Mouse (Mus musculus) liver, postnatal 0 days (tissue): ENCODE results near the gene Mat2a.

Experiments
- CTCF ChIP-seq: sonication (generic); IDR thresholded peaks from 2 replicates; pipeline ENCODE4 v1.5.1; 2016; ENCODE audit warnings: antibody characterized with exemption, low read depth
- EP300 ChIP-seq: IDR thresholded peaks from 2 replicates; pipeline ENCODE4 v1.6.1; 2016; ENCODE audit warnings: antibody characterized with exemption, low read depth, mild to moderate bottlenecking

DNA sequence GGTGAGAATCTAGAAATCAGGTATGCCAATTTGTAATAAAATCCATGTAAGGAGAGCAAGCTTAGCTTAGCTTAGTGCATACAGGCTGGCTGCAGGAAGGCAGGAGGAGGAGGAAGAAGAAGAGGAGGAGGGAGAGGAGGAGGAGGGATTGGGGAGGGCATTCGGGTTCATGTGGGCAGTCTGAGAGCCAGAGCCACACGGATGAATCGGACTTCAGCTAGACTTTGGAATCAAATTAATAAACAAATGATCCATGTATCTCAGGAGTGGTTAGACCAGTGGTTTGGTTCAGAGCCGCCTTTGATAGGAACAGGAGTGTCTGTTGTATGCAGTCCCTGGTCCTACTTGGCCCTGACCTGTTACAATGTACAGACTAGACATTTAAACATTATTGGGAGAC lies 45.5 kb upstream of the Mat2a start:
- no peak for TF ChIP-seq CTCF
- TF ChIP-seq EP300 = no peak
